Mouse (Mus musculus): Measurements from ENCODE around the gene Dapl1.

- TF ChIP-seq CTCF (IDR thresholded peaks at IDR 0.05; ENCODE audit: insufficient read depth, low read length) (no peak), POLR2A (IDR thresholded peaks at IDR 0.05; ENCODE audit: borderline replicate concordance, extremely low read depth, low read depth, low read length) (no peak)
These were observed 17.4 kb upstream of the Dapl1 start for GRCm38 (mm10) chr2:59467085-59467484.

Measured in lung, adult 2 months (tissue).